Mouse (Mus musculus): ENCODE measurements around the gene Zzef1. TPM values are rescaled to one million over a fixed set of nuclear protein-coding genes. Genes with fewer than 3 reads are reported as not detected.

Gene Zzef1
- polyA plus RNA-seq (2015; fragmentation: Nextera tagmentation; extraction: Ambion mirVana) = 8.8 and 9.5 TPM in 2 replicates

GRCm38 (mm10) chr11:72795455-72796295, at the start of gene Zzef1, which contains the start of gene Cyb5d2:
Gene Zzef1, plus strand, starts transcription at chr11:72796226.
Gene Cyb5d2, minus strand, starts transcription at chr11:72796142.
- ATAC-seq (ENCODE audit: low FRiP score, low TSS enrichment) = peak; percentile 94
- WGBS = under 1% methylated on average over 69 of the region's 69 CpGs
- Histone ChIP-seq H3K9me3 (ENCODE audit: low read length) (no peaks in the 10 kb centered on the region), H3K27ac (ENCODE audit: low read length) (peak within 1 kb of the TSS; percentile 83), H3K27me3 (ENCODE audit: insufficient read depth, low read length) (no peaks in the 10 kb centered on the region), H3K4me1 (ENCODE audit: insufficient read depth, low read length) (peaks cover 15% of the 10 kb centered on the region), H3K4me2 (replicated peaks; ENCODE audit: low read depth, low read length) (peak within 1 kb of the TSS; percentile 89), H3K9ac (replicated peaks; ENCODE audit: low read length) (peak within 1 kb of the TSS; percentile 89), H3K4me3 (ENCODE audit: low read length) (peak within 1 kb of the TSS; percentile 99), H3K36me3 (ENCODE audit: insufficient read depth, low read length) (no peaks in the 10 kb centered on the region)

GRCm38 (mm10) chr11:72751956-72752355, 44.1 kb upstream of the Zzef1 start:
- ATAC-seq (ENCODE audit: low FRiP score, low TSS enrichment) = no peak
- Histone ChIP-seq H3K4me3 (ENCODE audit: low read length) (no peak overlapping the region), H3K27me3 (ENCODE audit: insufficient read depth, low read length) (no peaks in the 10 kb centered on the region), H3K9me3 (ENCODE audit: low read length) (no peaks in the 10 kb centered on the region), H3K36me3 (ENCODE audit: insufficient read depth, low read length) (peaks cover 74% of the 10 kb centered on the region), H3K27ac (ENCODE audit: low read length) (no peak overlapping the region), H3K9ac (replicated peaks; ENCODE audit: low read length) (no peak overlapping the region), H3K4me1 (ENCODE audit: insufficient read depth, low read length) (no peaks in the 10 kb centered on the region), H3K4me2 (replicated peaks; ENCODE audit: low read depth, low read length) (no peak overlapping the region)
- 46% methylated on average over 2 of the region's 2 CpGs for WGBS

DNA sequence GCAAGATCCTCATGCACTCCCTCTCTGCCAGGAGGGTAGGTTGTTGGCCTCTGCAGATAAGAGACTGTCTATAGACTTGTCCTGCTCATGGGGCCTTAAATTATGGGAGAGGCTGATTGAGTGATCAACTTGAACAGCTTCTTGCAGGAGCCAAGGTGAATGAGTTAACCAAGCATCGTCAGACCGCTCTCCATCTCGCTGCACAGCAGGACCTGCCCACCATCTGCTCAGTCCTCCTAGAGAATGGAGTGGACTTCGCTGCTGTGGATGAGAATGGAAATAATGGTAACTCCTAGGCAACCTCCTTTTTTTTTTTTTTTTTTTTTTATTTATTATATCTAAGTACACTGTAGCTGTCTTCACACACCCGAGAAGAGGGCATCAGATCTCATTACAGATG, 37.7 kb upstream of the Zzef1 start:
- Histone ChIP-seq H3K27me3 (ENCODE audit: insufficient read depth, low read length) (no peaks in the 10 kb centered on the region), H3K9ac (replicated peaks; ENCODE audit: low read length) (no peak overlapping the region), H3K4me1 (ENCODE audit: insufficient read depth, low read length) (no peaks in the 10 kb centered on the region), H3K4me2 (replicated peaks; ENCODE audit: low read depth, low read length) (no peak overlapping the region), H3K36me3 (ENCODE audit: insufficient read depth, low read length) (peaks cover 80% of the 10 kb centered on the region), H3K27ac (ENCODE audit: low read length) (no peak overlapping the region), H3K4me3 (ENCODE audit: low read length) (no peak overlapping the region), H3K9me3 (ENCODE audit: low read length) (no peaks in the 10 kb centered on the region)
- no peak for ATAC-seq (ENCODE audit: low FRiP score, low TSS enrichment)
- 95% methylated on average over 5 of the region's 5 CpGs for WGBS

DNA sequence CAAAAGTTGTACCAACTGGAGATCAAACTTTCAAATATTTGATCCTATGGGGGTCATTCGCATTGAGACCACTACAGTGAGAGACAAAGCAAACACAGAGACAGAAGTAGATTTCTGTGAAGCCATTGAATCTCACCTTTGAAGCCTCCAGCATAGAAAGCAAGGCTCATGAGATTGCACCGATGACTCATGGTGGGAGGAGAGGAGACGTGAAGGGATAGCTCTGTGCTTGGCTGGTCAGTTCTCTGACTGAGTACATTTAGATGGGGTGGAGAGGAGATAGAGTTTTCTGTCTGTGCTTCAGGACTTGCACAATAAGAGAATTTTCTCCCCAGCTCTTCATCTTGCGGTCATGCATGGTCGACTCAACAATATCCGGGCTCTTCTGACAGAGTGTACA, 36.4 kb upstream of the Zzef1 start:
- no peak overlapping the region for H3K4me3 ChIP-seq (ENCODE audit: low read length)
- H3K9me3 ChIP-seq (ENCODE audit: low read length) = no peaks in the 10 kb centered on the region
- no peaks in the 10 kb centered on the region for H3K27me3 ChIP-seq (ENCODE audit: insufficient read depth, low read length)
- peaks cover 80% of the 10 kb centered on the region for H3K36me3 ChIP-seq (ENCODE audit: insufficient read depth, low read length)
- ATAC-seq (ENCODE audit: low FRiP score, low TSS enrichment) = no peak
- WGBS = 85% methylated on average over 6 of the region's 6 CpGs
- H3K4me1 ChIP-seq (ENCODE audit: insufficient read depth, low read length) = no peaks in the 10 kb centered on the region
- no peak overlapping the region for H3K9ac ChIP-seq (replicated peaks; ENCODE audit: low read length)
- H3K27ac ChIP-seq (ENCODE audit: low read length) = no peak overlapping the region
- no peak overlapping the region for H3K4me2 ChIP-seq (replicated peaks; ENCODE audit: low read depth, low read length)

DNA sequence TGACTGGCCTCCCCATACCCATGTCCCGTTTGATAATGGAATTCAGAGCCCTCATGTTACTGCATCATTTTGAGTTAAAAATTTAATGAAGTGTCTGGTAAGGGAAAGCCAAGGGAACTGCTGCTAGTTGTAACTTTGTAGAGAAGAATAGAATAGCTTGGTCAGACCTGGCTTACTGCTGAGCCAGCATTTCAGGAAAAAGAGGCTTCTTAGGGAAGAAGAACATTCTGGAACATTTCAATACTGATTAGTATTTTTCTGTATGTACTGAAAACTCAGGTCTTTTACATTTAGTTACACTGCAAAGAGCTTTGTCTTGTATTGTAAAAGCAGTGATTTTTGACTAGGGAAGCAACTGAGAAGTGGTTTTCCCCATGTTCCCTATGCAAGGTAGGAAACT, 35.2 kb upstream of the Zzef1 start:
- Histone ChIP-seq H3K9ac (replicated peaks; ENCODE audit: low read length) (no peak overlapping the region), H3K27me3 (ENCODE audit: insufficient read depth, low read length) (no peaks in the 10 kb centered on the region), H3K4me2 (replicated peaks; ENCODE audit: low read depth, low read length) (no peak overlapping the region), H3K9me3 (ENCODE audit: low read length) (no peaks in the 10 kb centered on the region), H3K4me3 (ENCODE audit: low read length) (no peak overlapping the region), H3K27ac (ENCODE audit: low read length) (no peak overlapping the region), H3K36me3 (ENCODE audit: insufficient read depth, low read length) (peaks cover 74% of the 10 kb centered on the region), H3K4me1 (ENCODE audit: insufficient read depth, low read length) (no peaks in the 10 kb centered on the region)
- WGBS = 83% methylated on average over 1 of the region's 1 CpGs
- ATAC-seq (ENCODE audit: low FRiP score, low TSS enrichment) = no peak

DNA sequence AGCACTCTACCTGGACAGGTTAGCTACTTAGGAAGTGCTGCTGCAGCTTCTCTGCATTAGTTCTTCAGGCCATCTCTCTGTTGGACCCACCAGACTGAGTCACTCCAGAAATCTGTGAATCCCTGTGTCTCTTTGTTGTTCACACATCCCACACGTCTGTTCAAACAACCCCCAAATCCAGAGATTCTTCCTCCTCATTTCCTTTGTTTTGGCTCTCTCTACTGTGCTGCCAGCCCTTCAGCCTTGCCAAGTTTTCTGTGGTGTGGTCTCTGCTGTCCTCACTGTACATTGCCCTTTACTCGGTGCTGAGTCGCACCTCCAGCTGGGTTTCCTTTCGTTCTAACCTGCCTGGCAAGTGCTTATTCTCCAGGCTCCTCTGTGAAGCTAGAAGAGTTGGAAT, 31.8 kb upstream of the Zzef1 start:
- 85% methylated on average over 4 of the region's 4 CpGs for WGBS
- ATAC-seq (ENCODE audit: low FRiP score, low TSS enrichment) = no peak
- no peaks in the 10 kb centered on the region for H3K4me1 ChIP-seq (ENCODE audit: insufficient read depth, low read length)
- H3K27ac ChIP-seq (ENCODE audit: low read length) = no peak overlapping the region
- H3K9ac ChIP-seq (replicated peaks; ENCODE audit: low read length) = no peak overlapping the region
- H3K27me3 ChIP-seq (ENCODE audit: insufficient read depth, low read length) = no peaks in the 10 kb centered on the region
- H3K9me3 ChIP-seq (ENCODE audit: low read length) = no peaks in the 10 kb centered on the region
- no peak overlapping the region for H3K4me2 ChIP-seq (replicated peaks; ENCODE audit: low read depth, low read length)
- H3K4me3 ChIP-seq (ENCODE audit: low read length) = no peak overlapping the region
- peaks cover 62% of the 10 kb centered on the region for H3K36me3 ChIP-seq (ENCODE audit: insufficient read depth, low read length)

DNA sequence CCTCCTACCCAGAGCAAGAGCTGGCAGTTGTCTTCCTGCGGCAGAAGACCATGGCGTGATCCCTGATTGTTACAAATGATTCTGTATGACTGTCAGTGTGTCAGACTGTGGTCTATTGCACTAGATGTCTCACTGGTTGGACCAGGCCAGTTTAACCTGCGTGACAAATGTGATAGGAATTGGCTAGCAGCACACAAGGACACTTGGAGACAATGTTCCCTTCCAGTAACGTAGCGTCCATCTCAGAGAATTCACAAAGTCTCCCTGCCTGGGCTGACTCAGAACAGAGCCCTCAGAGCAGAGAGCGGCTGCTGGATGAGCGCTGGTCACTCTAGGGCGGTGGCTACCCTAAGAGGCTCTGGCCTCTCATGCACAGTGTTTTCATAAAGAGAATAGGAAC, 28.3 kb upstream of the Zzef1 start:
- H3K27me3 ChIP-seq (ENCODE audit: insufficient read depth, low read length) = no peaks in the 10 kb centered on the region
- peaks cover 39% of the 10 kb centered on the region for H3K36me3 ChIP-seq (ENCODE audit: insufficient read depth, low read length)
- H3K9me3 ChIP-seq (ENCODE audit: low read length) = no peaks in the 10 kb centered on the region
- no peak overlapping the region for H3K4me2 ChIP-seq (replicated peaks; ENCODE audit: low read depth, low read length)
- 85% methylated on average over 8 of the region's 8 CpGs for WGBS
- ATAC-seq (ENCODE audit: low FRiP score, low TSS enrichment) = no peak
- no peaks in the 10 kb centered on the region for H3K4me1 ChIP-seq (ENCODE audit: insufficient read depth, low read length)
- H3K9ac ChIP-seq (replicated peaks; ENCODE audit: low read length) = no peak overlapping the region
- no peak overlapping the region for H3K4me3 ChIP-seq (ENCODE audit: low read length)
- H3K27ac ChIP-seq (ENCODE audit: low read length) = peak overlapping the region; percentile 34; the same call in 1 of the 2 replicates

DNA sequence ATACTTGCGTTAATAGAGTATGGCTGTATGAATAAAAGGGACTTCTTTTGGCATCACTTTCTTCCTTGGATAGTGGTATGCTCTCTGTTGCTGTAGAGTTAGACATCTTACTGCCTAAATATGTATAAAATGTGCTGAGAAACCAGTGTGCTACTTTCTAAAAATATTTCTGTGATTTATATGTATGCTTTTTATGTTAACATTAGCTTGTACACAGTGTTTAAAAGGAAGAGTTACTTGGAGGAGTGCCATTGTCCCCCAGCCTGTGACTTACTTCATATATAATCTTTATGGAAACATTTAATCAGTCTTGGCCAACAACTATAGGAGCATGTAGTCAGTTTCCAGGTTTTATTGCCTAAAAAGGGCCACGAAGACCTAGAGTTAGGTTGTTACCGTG, 27.0 kb upstream of the Zzef1 start:
- ATAC-seq (ENCODE audit: low FRiP score, low TSS enrichment) = no peak
- Histone ChIP-seq H3K4me3 (ENCODE audit: low read length) (no peak overlapping the region), H3K4me2 (replicated peaks; ENCODE audit: low read depth, low read length) (no peak overlapping the region), H3K27me3 (ENCODE audit: insufficient read depth, low read length) (no peaks in the 10 kb centered on the region), H3K36me3 (ENCODE audit: insufficient read depth, low read length) (peaks cover 28% of the 10 kb centered on the region), H3K9me3 (ENCODE audit: low read length) (no peaks in the 10 kb centered on the region), H3K27ac (ENCODE audit: low read length) (no peak overlapping the region), H3K4me1 (ENCODE audit: insufficient read depth, low read length) (no peaks in the 10 kb centered on the region), H3K9ac (replicated peaks; ENCODE audit: low read length) (no peak overlapping the region)
- 83% methylated on average over 3 of the region's 3 CpGs for WGBS

- H3K36me3 ChIP-seq (ENCODE audit: insufficient read depth, low read length) = peaks cover 20% of the 10 kb centered on the region
- ATAC-seq (ENCODE audit: low FRiP score, low TSS enrichment) = no peak
- WGBS = 95% methylated on average over 3 of the region's 3 CpGs
- H3K4me3 ChIP-seq (ENCODE audit: low read length) = no peak overlapping the region
- H3K27me3 ChIP-seq (ENCODE audit: insufficient read depth, low read length) = no peaks in the 10 kb centered on the region
- H3K9me3 ChIP-seq (ENCODE audit: low read length) = no peaks in the 10 kb centered on the region
- no peak overlapping the region for H3K4me2 ChIP-seq (replicated peaks; ENCODE audit: low read depth, low read length)
- no peak overlapping the region for H3K9ac ChIP-seq (replicated peaks; ENCODE audit: low read length)
- no peak overlapping the region for H3K27ac ChIP-seq (ENCODE audit: low read length)
- H3K4me1 ChIP-seq (ENCODE audit: insufficient read depth, low read length) = no peaks in the 10 kb centered on the region
Observed at GRCm38 (mm10) chr11:72770324-72770723, 25.7 kb upstream of the Zzef1 start.

DNA sequence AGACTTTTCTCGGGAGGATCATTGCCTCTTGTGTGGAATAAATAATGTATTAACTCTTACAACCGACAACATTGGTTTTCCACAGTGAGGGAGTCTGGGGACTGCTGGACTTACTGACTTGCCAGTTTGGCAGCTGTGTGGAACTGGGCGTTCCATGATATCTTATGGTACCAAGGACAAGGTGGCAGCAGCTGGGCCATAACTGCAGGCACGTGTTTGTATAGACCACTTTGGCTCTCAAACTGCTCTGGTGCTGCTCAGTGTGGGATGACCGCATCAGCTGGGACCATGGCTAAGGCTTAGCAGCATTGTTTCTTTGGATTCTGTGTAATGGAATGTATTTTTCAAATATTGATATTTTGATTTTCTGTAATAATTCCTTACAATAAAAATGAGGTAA, 25.2 kb upstream of the Zzef1 start:
- H3K9me3 ChIP-seq (ENCODE audit: low read length) = no peaks in the 10 kb centered on the region
- H3K4me3 ChIP-seq (ENCODE audit: low read length) = no peak overlapping the region
- 83% methylated on average over 5 of the region's 5 CpGs for WGBS
- H3K27me3 ChIP-seq (ENCODE audit: insufficient read depth, low read length) = no peaks in the 10 kb centered on the region
- H3K36me3 ChIP-seq (ENCODE audit: insufficient read depth, low read length) = peaks cover 20% of the 10 kb centered on the region
- H3K4me2 ChIP-seq (replicated peaks; ENCODE audit: low read depth, low read length) = no peak overlapping the region
- no peak for ATAC-seq (ENCODE audit: low FRiP score, low TSS enrichment)
- H3K4me1 ChIP-seq (ENCODE audit: insufficient read depth, low read length) = no peaks in the 10 kb centered on the region
- no peak overlapping the region for H3K27ac ChIP-seq (ENCODE audit: low read length)
- H3K9ac ChIP-seq (replicated peaks; ENCODE audit: low read length) = no peak overlapping the region
